Mouse (Mus musculus): Measurements from ENCODE around the gene Hcst. TPM values are rescaled to one million over a fixed set of nuclear protein-coding genes. Genes with fewer than 3 reads are reported as not detected.

Hcst gene
- total and polyA plus RNA-seq, 3 experiments = 7.1 to 28.1 TPM; not detected in 1

GRCm38 (mm10) chr7:30421175-30421889 is 1.7 kb upstream of the Hcst start, which contains the start of gene Nfkbid (continued):
- TF ChIP-seq KAT2A (conservative IDR thresholded peaks at IDR 0.05; ENCODE audit: low read depth, low read length) (no peak), CTCF (IDR thresholded peaks at IDR 0.05 in 2 of 3, conservative IDR thresholded peaks at IDR 0.05 in 1 of 3; ENCODE audit: control insufficient read depth in 1 of 3, insufficient read depth in 1 of 3, low read depth in 2 of 3, low read length in 3 of 3, poor library complexity in 1 of 3, severe bottlenecking in 1 of 3) (no peak), SMC3 (IDR thresholded peaks at IDR 0.05; ENCODE audit: low read depth, low read length) (no peak), TCF12 (IDR thresholded peaks at IDR 0.05; ENCODE audit: low read depth, low read length) (no peak), USF1 (IDR thresholded peaks at IDR 0.05; ENCODE audit: low read depth, low read length) (no peak), HCFC1 (IDR thresholded peaks at IDR 0.05; ENCODE audit: low read depth, low read length) (peak; percentile 66), E2F4 (IDR thresholded peaks at IDR 0.05; ENCODE audit: borderline replicate concordance, low read depth, low read length) (no peak), NELFE (IDR thresholded peaks at IDR 0.05; ENCODE audit: low read depth, low read length) (peak; percentile 90), GATA1 (IDR thresholded peaks at IDR 0.05; ENCODE audit: low read depth, low read length) (no peak), MYB (IDR thresholded peaks at IDR 0.05; ENCODE audit: low read depth, low read length) (no peak), MAX (IDR thresholded peaks at IDR 0.05; ENCODE audit: low read length) (no peak; the same call in 1 of the 2 replicates), RCOR1 (IDR thresholded peaks at IDR 0.05; ENCODE audit: low read depth, low read length) (no peak)

DNA sequence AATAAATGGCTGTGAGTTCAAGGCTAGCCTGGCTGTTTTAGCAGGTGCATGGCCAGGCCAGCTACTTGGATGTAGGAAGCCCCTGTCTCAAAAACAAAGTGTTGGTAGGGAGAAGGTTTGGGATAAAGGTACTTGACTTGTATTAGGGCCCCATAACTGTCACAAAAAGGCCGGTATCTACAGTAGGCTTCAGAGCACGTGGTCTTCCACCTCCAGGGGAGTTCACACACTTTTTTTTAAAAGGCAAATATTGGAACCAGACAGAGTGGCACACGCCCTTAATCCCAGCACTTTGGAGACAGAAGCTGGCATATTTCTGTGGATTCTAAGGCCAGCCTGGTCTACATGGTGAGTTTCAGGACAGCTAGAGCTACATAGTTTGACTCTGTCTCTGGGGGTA is 1.0 kb upstream of the Hcst start:
- Histone ChIP-seq H3K27me3 (ENCODE audit: control insufficient read depth in 1 of 2, insufficient read depth in 2 of 2, low read length in 2 of 2) (no peaks in the 10 kb centered on the region), H3K27ac (ENCODE audit: control insufficient read depth, low read depth, low read length) (peak overlapping the region; percentile 92), H3K9ac (ENCODE audit: control insufficient read depth, low read depth, low read length, poor library complexity, severe bottlenecking) (peak overlapping the region; percentile 73), H3K4me1 (ENCODE audit: control insufficient read depth in 1 of 2, insufficient read depth in 2 of 2, low read length in 2 of 2) (peaks cover 0 to 28% of the 10 kb centered on the region in 2 experiments; a peak in 3 of 4 replicates), H3K4me3 (ENCODE audit: control insufficient read depth in 1 of 2, insufficient read depth in 1 of 2, low read depth in 2 of 2, low read length in 2 of 2) (peak overlapping the region; percentile 75 to 77), H3K36me3 (ENCODE audit: control insufficient read depth in 1 of 2, insufficient read depth in 2 of 2, low read length in 2 of 2) (peaks cover 1 to 19% of the 10 kb centered on the region in 2 experiments; a peak in 2 of 4 replicates), H3K79me2 (ENCODE audit: control insufficient read depth, insufficient read depth, low read length, poor library complexity) (peaks cover 21% of the 10 kb centered on the region), H3K9me3 (replicated peaks; ENCODE audit: insufficient read depth, low read length) (no peaks in the 10 kb centered on the region)
- peak; percentile 50 for DNase-seq (ENCODE audit: low read depth, low spot score)
- no peak for TF ChIP-seq KAT2A (conservative IDR thresholded peaks at IDR 0.05; ENCODE audit: low read depth, low read length)
- TF ChIP-seq POLR2AphosphoS2 (IDR thresholded peaks at IDR 0.05; ENCODE audit: low read length) = no peak
- no peak for TF ChIP-seq POLR2A (IDR thresholded peaks at IDR 0.05; ENCODE audit: control insufficient read depth in 1 of 2, insufficient read depth in 1 of 2, low read depth in 1 of 2, low read length in 2 of 2, poor library complexity in 1 of 2)
- no peak for TF ChIP-seq USF2 (IDR thresholded peaks at IDR 0.05; ENCODE audit: borderline replicate concordance in 1 of 2, insufficient read depth in 1 of 2, low read depth in 1 of 2, low read length in 2 of 2)
- no peak for TF ChIP-seq ELF1 (IDR thresholded peaks at IDR 0.05; ENCODE audit: low read depth, low read length)
- no peak for TF ChIP-seq CTCF (IDR thresholded peaks at IDR 0.05 in 2 of 3, conservative IDR thresholded peaks at IDR 0.05 in 1 of 3; ENCODE audit: control insufficient read depth in 1 of 3, insufficient read depth in 1 of 3, low read depth in 2 of 3, low read length in 3 of 3, poor library complexity in 1 of 3, severe bottlenecking in 1 of 3)
- no peak for TF ChIP-seq CHD1 (IDR thresholded peaks at IDR 0.05; ENCODE audit: low read depth, low read length)
- no peak for TF ChIP-seq GATA1 (IDR thresholded peaks at IDR 0.05; ENCODE audit: low read depth, low read length)
- no peak for TF ChIP-seq EP300 (IDR thresholded peaks at IDR 0.05; ENCODE audit: low read depth in 1 of 2, low read length in 2 of 2)
- TF ChIP-seq MAX (IDR thresholded peaks at IDR 0.05; ENCODE audit: low read length) = peak; percentile 71
- no peak for TF ChIP-seq NRF1 (IDR thresholded peaks at IDR 0.05; ENCODE audit: insufficient read depth, low read depth, low read length, poor library complexity, severe bottlenecking)
- no peak for TF ChIP-seq MAZ (IDR thresholded peaks at IDR 0.05; ENCODE audit: low read depth, low read length)
- TF ChIP-seq SMC3 (IDR thresholded peaks at IDR 0.05; ENCODE audit: low read depth, low read length) = no peak
- no peak for TF ChIP-seq TCF12 (IDR thresholded peaks at IDR 0.05; ENCODE audit: low read depth, low read length)
- peak; percentile 81; the same call in 1 of the 2 replicates for TF ChIP-seq MYC (IDR thresholded peaks at IDR 0.05; ENCODE audit: low read depth, low read length)
- TF ChIP-seq MAFK (IDR thresholded peaks at IDR 0.05; ENCODE audit: borderline replicate concordance, low read depth, low read length) = no peak
- no peak for TF ChIP-seq ZMIZ1 (IDR thresholded peaks at IDR 0.05; ENCODE audit: low read depth, low read length)
- no peak for TF ChIP-seq MYB (IDR thresholded peaks at IDR 0.05; ENCODE audit: low read depth, low read length)
- peak; percentile 46; the same call in 1 of the 2 replicates for TF ChIP-seq MXI1 (IDR thresholded peaks at IDR 0.05; ENCODE audit: low read depth, low read length)
- TF ChIP-seq GABPA (IDR thresholded peaks at IDR 0.05; ENCODE audit: low read depth, low read length) = no peak

Data from MEL (cell line).